Mouse (Mus musculus) hindbrain, embryonic 16.5 days (tissue): Measurements from ENCODE around the gene Mrps18c. TPM values are rescaled to one million over a fixed set of nuclear protein-coding genes. Genes with fewer than 3 reads are reported as not detected.

Experiments used
- ATAC-seq: fragments of 200-750 bp; cut with Nextera tagmentation; 2 replicates; pipeline ENCODE4 v1.8.0; 2017; ENCODE audit warnings: moderate TSS enrichment, moderate library complexity
- H3K27ac ChIP-seq: fragments of 300-500 bp; sonication (generic); 2 replicates; pipeline ENCODE4 v1.5.1; 2014; ENCODE audit warnings: low read depth, mild to moderate bottlenecking, control low read depth, low read length, moderate library complexity
- H3K27me3 ChIP-seq: fragments of 300-500 bp; sonication (generic); replicated peaks from 2 replicates; pipeline ENCODE4 v1.6.1; 2014; ENCODE audit warnings: low read length; ENCODE audit not compliant: control insufficient read depth, insufficient read depth
- H3K36me3 ChIP-seq: fragments of 300-500 bp; sonication (generic); 2 replicates; pipeline ENCODE4 v1.6.1; 2014; ENCODE audit warnings: mild to moderate bottlenecking, low read length, moderate library complexity, mixed read lengths; ENCODE audit not compliant: control insufficient read depth, insufficient read depth
- H3K4me1 ChIP-seq: fragments of 300-500 bp; sonication (generic); 2 replicates; pipeline ENCODE4 v1.6.1; 2014; ENCODE audit warnings: low read depth, low read length; ENCODE audit not compliant: control insufficient read depth, insufficient read depth
- H3K4me2 ChIP-seq: fragments of 300-500 bp; sonication (generic); 2 replicates; pipeline ENCODE4 v1.6.1; 2014; ENCODE audit warnings: mild to moderate bottlenecking, low read length, control low read depth, moderate library complexity
- H3K4me3 ChIP-seq: fragments of 300-500 bp; sonication (generic); 2 replicates; pipeline ENCODE4 v1.5.1; 2014; ENCODE audit warnings: mild to moderate bottlenecking, low read length, control low read depth, moderate library complexity
- H3K9ac ChIP-seq: fragments of 300-500 bp; sonication (generic); 2 replicates; pipeline ENCODE4 v1.6.1; 2014; ENCODE audit warnings: low read depth, mild to moderate bottlenecking, control low read depth, low read length, moderate library complexity
- H3K9me3 ChIP-seq: fragments of 300-500 bp; sonication (generic); 2 replicates; pipeline ENCODE4 v1.6.1; 2014; ENCODE audit warnings: mild to moderate bottlenecking, low read length, moderate library complexity; ENCODE audit not compliant: control insufficient read depth
- WGBS: fragments of 180-500 bp; shearing (Covaris S2); extraction: QIAGEN DNeasy Blood & Tissue Kit; methylation state at CpG from one replicate; pipeline ENCODE4 v1.1.7; 2014; 5-methylcytosine and 5-hydroxymethylcytosine counted together
- polyA plus RNA-seq: library from polyadenylated mRNA; unstranded; fragments of >200 nt; fragmentation: Nextera tagmentation; extraction: Ambion mirVana; gene quantifications from 2 replicates; pipeline ENCODE4 v1.2.1, GENCODE M21; 2015

Gene Mrps18c
- polyA plus RNA-seq, 1 experiment from 2014 or later, result 139 TPM

- H3K9ac ChIP-seq, result no peak overlapping the region
- peak overlapping the region; percentile 67 for H3K4me3 ChIP-seq
- no peak; the same call in 1 of the 2 replicates for ATAC-seq
- H3K9me3 ChIP-seq, result no peaks in the 10 kb centered on the region
- WGBS, result 81% methylated on average over 8 of the region's 8 CpGs
- H3K4me1 ChIP-seq, result peaks cover 3% of the 10 kb centered on the region
- H3K36me3 ChIP-seq, result no peaks in the 10 kb centered on the region
- no peak overlapping the region for H3K27ac ChIP-seq
- peak overlapping the region; percentile 89 for H3K4me2 ChIP-seq
- H3K27me3 ChIP-seq, result no peaks in the 10 kb centered on the region
These were observed 22.9 kb downstream of the Mrps18c start for GRCm38 (mm10) chr5:100821375-100821774.

- Histone ChIP-seq H3K4me2 (no peak overlapping the region), H3K27ac (no peak overlapping the region), H3K27me3 (no peaks in the 10 kb centered on the region), H3K9me3 (no peaks in the 10 kb centered on the region), H3K9ac (no peak overlapping the region), H3K36me3 (no peaks in the 10 kb centered on the region), H3K4me1 (peaks cover 3% of the 10 kb centered on the region), H3K4me3 (no peak overlapping the region)
- no peak for ATAC-seq
- WGBS, result 91% methylated on average over 7 of the region's 7 CpGs
These were observed 24.4 kb downstream of the Mrps18c start for GRCm38 (mm10) chr5:100822826-100823225.

- no peak overlapping the region for H3K9ac ChIP-seq
- H3K4me3 ChIP-seq, result no peak overlapping the region
- no peak for ATAC-seq
- no peaks in the 10 kb centered on the region for H3K27me3 ChIP-seq
- no peak overlapping the region for H3K27ac ChIP-seq
- H3K36me3 ChIP-seq, result no peaks in the 10 kb centered on the region
- no peaks in the 10 kb centered on the region for H3K4me1 ChIP-seq
- no peaks in the 10 kb centered on the region for H3K9me3 ChIP-seq
- H3K4me2 ChIP-seq, result no peak overlapping the region
- WGBS, result 22% methylated on average over 2 of the region's 2 CpGs
These were observed 27.5 kb downstream of the Mrps18c start for GRCm38 (mm10) chr5:100825975-100826374.

GRCm38 (mm10) chr5:100826531-100826930, 28.1 kb downstream of the Mrps18c start:
- H3K4me1 ChIP-seq, result no peaks in the 10 kb centered on the region
- H3K9ac ChIP-seq, result no peak overlapping the region
- no peak overlapping the region for H3K4me2 ChIP-seq
- H3K36me3 ChIP-seq, result no peaks in the 10 kb centered on the region
- no peaks in the 10 kb centered on the region for H3K9me3 ChIP-seq
- H3K4me3 ChIP-seq, result no peak overlapping the region
- H3K27ac ChIP-seq, result no peak overlapping the region
- no peaks in the 10 kb centered on the region for H3K27me3 ChIP-seq
- no peak for ATAC-seq
- 77% methylated on average over 7 of the region's 7 CpGs for WGBS

- Histone ChIP-seq H3K36me3 (no peaks in the 10 kb centered on the region), H3K4me3 (no peak overlapping the region), H3K9ac (no peak overlapping the region), H3K4me1 (no peaks in the 10 kb centered on the region), H3K4me2 (no peak overlapping the region), H3K9me3 (no peaks in the 10 kb centered on the region), H3K27ac (no peak overlapping the region), H3K27me3 (no peaks in the 10 kb centered on the region)
- ATAC-seq, result no peak
- WGBS, result 80% methylated on average over 3 of the region's 3 CpGs
These were observed 30.3 kb downstream of the Mrps18c start for GRCm38 (mm10) chr5:100828701-100829100.

- ATAC-seq, result no peak
- no peak overlapping the region for H3K4me3 ChIP-seq
- H3K27me3 ChIP-seq, result no peaks in the 10 kb centered on the region
- no peak overlapping the region for H3K4me2 ChIP-seq
- no peaks in the 10 kb centered on the region for H3K9me3 ChIP-seq
- H3K4me1 ChIP-seq, result no peaks in the 10 kb centered on the region
- WGBS, result 94% methylated on average over 3 of the region's 3 CpGs
- H3K27ac ChIP-seq, result no peak overlapping the region
- H3K36me3 ChIP-seq, result no peaks in the 10 kb centered on the region
- no peak overlapping the region for H3K9ac ChIP-seq
These were observed 34.3 kb downstream of the Mrps18c start for GRCm38 (mm10) chr5:100832680-100833079.

GRCm38 (mm10) chr5:100833841-100834240, 35.4 kb downstream of the Mrps18c start:
- WGBS, result 85% methylated on average over 2 of the region's 2 CpGs
- Histone ChIP-seq H3K9ac (no peak overlapping the region), H3K36me3 (no peaks in the 10 kb centered on the region)

GRCm38 (mm10) chr5:100835862-100836538, 37.6 kb downstream of the Mrps18c start:
- no peaks in the 10 kb centered on the region for H3K27me3 ChIP-seq
- H3K36me3 ChIP-seq, result no peaks in the 10 kb centered on the region
- H3K9me3 ChIP-seq, result no peaks in the 10 kb centered on the region
- H3K4me1 ChIP-seq, result no peaks in the 10 kb centered on the region
- no peak overlapping the region for H3K4me2 ChIP-seq
- no peak overlapping the region for H3K27ac ChIP-seq
- no peak for ATAC-seq
- H3K4me3 ChIP-seq, result no peak overlapping the region
- H3K9ac ChIP-seq, result no peak overlapping the region
- WGBS, result 74% methylated on average over 9 of the region's 9 CpGs

More at GRCm38 (mm10) chr5:100833841-100834240, 35.4 kb downstream of the Mrps18c start:
- ATAC-seq, result no peak
- Histone ChIP-seq H3K9me3 (no peaks in the 10 kb centered on the region), H3K27ac (no peak overlapping the region), H3K4me1 (no peaks in the 10 kb centered on the region), H3K4me2 (no peak overlapping the region), H3K27me3 (no peaks in the 10 kb centered on the region), H3K4me3 (no peak overlapping the region)

GRCm38 (mm10) chr5:100837907-100838306, 39.5 kb downstream of the Mrps18c start:
- 92% methylated on average over 7 of the region's 7 CpGs for WGBS

More at GRCm38 (mm10) chr5:100837907-100838306, 39.5 kb downstream of the Mrps18c start:
- 0 out of 2 replicates have a peak, but pooled peaks cover 2% of the 10 kb centered on the region for H3K27me3 ChIP-seq
- H3K4me2 ChIP-seq, result no peak overlapping the region
- no peak overlapping the region for H3K27ac ChIP-seq
- no peak overlapping the region for H3K4me3 ChIP-seq
- peaks cover 7% of the 10 kb centered on the region; the same call in 1 of the 2 replicates for H3K9me3 ChIP-seq
- no peaks in the 10 kb centered on the region for H3K4me1 ChIP-seq
- H3K36me3 ChIP-seq, result no peaks in the 10 kb centered on the region
- no peak overlapping the region for H3K9ac ChIP-seq
- no peak for ATAC-seq
